Mouse (Mus musculus) heart, postnatal 14 days (tissue): Measurements from ENCODE around the gene C2cd5. TPM values are rescaled to one million over a fixed set of nuclear protein-coding genes. Genes with fewer than 3 reads are reported as not detected.
A peak's percentile ranks its signal among the peaks of the same experiment; 100 is the strongest.

ENCODE experiments used
- DNase-seq, 2 experiments: peaks; one replicate each; pipeline ENCODE4 v3.0.0; 2021 to 2022
- intact Hi-C: fragments of 180-260 bp; cut with DNase I; formaldehyde crosslinking; loops from one replicate; pipeline ENCODE4 v1.15.1; 2025
- total RNA-seq, 2 experiments: library from RNA; stranded (reverse); gene quantifications; 2 replicates each; pipeline ENCODE4 v1.2.3; 2021

The C2cd5 gene
- total RNA-seq, 2 experiments from 2014 or later = 19.2 to 20.1 TPM

- DNase-seq = no peak
- intact Hi-C loops = no loop called here
Observed at GRCm38 (mm10) chr6:143079126-143079525, 20.8 kb downstream of the C2cd5 start.

GRCm38 (mm10) chr6:143076461-143076860, 23.5 kb downstream of the C2cd5 start:
- DNase-seq = no peak
- intact Hi-C loops = no loop called here

GRCm38 (mm10) chr6:143073914-143074313, 26.0 kb downstream of the C2cd5 start:
- no peak for DNase-seq
- intact Hi-C loops = no loop called here

DNA sequence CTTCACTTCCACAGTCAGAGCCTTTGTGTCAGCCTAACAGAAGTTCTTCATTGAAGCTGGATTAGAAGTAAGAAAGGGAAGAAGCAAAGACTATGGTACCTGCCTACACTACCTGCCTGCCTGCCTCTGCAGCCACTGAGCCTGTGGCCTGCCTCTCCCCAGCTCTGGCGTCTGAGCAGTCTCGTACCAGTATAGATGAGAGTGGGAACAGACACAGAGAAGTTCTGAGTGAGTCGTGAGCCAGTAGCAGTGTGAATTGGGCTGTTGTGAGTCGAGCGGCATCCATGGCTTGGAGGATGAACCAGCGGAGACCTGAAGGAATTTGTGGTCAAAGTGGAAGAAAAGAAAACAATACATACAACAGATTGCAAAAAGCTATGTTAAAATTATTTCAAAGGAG, 26.5 kb downstream of the C2cd5 start:
- DNase-seq = no peak
- intact Hi-C loops = no loop called here

DNA sequence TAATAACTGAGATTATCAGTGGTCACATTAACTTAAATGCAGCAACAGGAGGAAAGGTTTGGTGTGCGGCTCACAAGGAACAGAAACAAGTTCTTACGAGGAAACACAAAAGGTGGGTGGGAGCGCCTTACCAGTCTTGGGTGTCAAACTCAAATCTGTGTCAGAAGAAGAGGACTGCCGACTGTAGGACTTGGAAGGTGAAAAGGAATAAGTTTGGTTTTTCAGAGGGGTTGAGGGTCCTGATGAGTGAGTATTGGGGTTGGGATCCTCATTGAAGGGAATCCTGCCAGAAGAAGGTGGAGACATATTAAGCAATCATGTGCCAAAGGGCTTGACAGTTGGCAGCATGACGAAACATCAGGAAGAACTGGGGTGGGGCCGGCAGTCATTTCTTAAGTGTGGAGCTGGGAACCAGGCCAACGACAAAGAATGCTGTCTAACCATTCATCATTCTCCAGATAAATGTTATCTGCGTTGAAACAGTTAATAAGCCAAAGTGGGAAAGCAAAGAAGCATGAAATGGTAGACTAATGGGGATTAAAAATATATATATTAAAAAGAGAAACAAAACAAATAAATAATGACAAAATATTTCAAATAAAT, 27.4 kb downstream of the C2cd5 start:
- peak in 1 of 2 experiments; percentile 18 for DNase-seq
- intact Hi-C loops = no loop called here

DNA sequence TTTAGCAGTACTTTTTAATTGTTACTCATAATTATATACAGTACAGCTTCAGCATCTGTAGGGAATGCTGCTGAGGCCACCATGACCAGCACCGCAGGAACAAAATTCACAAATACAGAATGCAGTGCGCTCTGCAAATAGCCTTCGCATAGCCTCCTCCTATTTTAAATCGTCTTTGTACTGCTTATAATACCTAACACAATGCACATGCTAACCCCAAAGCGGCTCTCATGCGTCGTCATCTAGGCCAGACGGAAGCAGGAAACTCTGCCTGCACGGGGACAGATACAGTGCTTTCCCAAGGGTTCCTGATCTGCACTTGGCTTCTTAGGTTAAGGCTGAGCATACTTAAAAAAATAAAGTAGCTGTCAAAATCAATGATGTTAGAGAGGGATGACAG, 29.2 kb downstream of the C2cd5 start:
- intact Hi-C loops = no loop called here
- DNase-seq = no peak

DNA sequence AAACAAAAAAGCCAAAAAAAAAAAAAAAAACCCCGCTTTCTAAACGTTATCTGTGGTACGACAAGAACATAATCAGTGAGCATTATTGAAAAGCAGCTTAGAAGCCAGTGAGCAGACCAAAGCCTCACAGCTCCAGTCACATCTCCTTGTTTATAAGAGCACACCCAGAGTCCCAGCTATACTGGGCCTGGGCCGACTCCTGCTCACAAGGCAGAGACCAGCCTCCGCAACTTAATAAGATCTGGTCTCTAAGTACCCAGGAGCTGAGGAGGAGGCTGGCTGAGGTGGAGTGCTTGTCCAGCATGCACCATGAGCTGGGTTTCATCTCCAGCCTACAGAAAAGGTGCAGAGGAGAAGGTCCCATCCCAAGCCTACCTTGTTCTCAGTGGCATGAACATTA, 29.9 kb downstream of the C2cd5 start:
- intact Hi-C loops = no loop called here
- no peak for DNase-seq

DNA sequence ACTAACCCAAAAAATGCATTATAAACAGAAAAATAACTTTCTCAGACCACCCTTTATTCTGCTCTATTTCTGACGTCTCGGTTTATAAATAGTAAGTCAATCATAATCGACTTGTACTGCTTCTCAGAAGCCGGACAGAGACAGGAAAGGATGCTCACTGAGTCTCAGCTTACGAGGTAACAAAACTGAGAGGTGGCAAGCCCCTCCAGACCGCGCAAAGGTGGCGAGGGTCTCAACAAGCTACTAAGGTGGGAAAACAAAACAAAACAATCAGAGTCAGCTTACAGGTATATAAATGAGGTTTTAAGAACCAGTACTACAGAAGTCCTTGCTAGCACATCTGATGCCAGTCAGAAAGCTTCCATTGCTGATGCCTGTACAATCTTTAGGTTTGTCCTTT, 30.3 kb downstream of the C2cd5 start:
- no peak for DNase-seq
- intact Hi-C loops = no loop called here

DNA sequence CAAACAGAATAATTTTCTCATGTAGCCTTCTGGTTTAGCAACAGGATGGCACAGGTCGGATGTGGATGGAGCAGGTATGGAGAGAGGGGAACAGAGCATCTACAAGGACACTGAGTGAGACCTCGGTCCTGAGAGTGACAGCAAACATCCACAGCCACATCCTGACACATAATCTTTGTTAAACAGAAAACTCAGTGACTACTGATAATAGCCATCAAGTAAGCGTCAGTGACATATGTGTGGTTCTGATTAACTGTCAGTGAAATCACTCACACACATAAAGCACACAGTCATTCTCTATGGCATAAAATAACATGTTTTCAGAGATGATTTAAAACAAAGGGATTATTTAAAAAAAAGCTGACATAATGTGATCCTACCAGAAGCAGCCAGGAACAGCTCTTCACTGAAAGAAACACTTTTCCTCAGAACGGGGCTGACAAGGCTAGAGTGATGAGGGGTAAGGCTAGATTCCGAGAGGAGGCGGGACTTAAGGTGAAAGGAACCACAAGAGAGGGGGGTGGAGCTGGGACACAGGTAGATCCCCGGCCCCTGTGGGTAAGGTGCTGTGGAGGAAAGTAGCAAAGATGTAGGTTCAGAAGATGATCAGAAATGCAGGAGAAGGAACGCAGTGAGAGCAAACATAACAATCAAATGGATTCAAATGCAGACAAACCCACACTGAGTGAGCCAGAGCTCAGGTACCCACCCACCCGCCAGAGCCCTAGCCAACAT, 31.6 kb downstream of the C2cd5 start:
- DNase-seq = no peak
- intact Hi-C loops = no loop called here

DNA sequence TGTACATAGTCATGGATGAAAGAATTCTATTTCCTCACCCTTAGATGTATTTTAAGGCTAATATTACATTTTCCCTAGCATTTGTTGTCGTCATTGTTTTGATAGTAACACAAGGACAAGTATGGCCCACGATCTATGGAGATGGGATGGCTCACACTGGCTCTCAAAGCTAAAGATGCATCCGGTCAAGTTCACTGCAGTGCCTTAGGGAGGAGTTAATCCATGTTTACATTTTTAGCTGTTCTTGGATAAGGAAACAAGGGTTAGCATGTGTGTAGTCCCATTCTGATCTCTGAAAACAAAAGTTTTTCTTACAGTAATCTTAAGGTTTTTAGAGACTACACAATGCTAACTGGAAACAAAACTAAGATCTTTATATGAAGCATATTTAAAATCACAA, 32.3 kb downstream of the C2cd5 start:
- DNase-seq = no peak
- intact Hi-C loops = no loop called here

- no peak for DNase-seq
- intact Hi-C loops = no loop called here
Observed at GRCm38 (mm10) chr6:143066859-143067258, 33.1 kb downstream of the C2cd5 start.

- intact Hi-C loops = no loop called here
- no peak for DNase-seq
Observed at GRCm38 (mm10) chr6:143064047-143064446, 35.9 kb downstream of the C2cd5 start.

DNA sequence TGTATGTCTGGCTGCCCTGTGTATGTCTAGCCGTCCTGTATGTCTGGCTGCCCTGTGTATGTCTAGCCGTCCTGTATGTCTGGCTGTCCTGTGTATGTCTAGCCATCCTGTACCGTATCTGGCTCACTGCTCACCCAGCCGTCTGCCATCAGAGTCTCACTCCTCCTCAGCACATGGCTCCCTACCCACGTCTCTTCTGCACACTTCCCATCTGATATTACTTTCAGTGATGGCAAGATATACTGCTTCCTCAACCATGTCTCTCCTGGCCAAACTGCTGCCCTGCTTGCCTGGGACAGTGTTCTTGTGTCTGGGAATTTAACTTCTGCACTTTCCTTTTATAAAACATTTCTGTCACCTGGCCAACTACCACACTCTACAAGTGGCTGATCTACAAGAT, 42.3 kb downstream of the C2cd5 start:
- intact Hi-C loops = no loop called here
- no peak for DNase-seq

DNA sequence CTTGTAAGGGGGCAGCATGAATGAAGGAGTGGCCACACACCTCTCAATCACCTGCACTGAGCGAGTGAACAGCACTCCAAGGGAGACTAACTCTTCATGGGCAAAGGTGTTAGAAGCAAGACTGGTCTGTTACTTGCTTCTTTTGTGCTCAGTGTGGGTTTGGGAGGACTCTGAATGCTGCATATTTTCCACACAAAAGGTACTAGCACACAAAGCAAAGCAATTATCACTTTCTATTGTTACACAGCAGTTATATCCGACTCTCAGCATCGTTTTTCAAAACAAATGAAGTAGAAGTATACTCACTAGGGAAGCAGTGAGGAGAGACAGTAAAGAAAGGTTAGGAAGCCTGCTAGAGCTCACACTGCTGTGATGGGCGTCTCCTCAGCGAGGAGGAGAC, 48.4 kb downstream of the C2cd5 start:
- no peak for DNase-seq
- intact Hi-C loops = no loop called here

DNA sequence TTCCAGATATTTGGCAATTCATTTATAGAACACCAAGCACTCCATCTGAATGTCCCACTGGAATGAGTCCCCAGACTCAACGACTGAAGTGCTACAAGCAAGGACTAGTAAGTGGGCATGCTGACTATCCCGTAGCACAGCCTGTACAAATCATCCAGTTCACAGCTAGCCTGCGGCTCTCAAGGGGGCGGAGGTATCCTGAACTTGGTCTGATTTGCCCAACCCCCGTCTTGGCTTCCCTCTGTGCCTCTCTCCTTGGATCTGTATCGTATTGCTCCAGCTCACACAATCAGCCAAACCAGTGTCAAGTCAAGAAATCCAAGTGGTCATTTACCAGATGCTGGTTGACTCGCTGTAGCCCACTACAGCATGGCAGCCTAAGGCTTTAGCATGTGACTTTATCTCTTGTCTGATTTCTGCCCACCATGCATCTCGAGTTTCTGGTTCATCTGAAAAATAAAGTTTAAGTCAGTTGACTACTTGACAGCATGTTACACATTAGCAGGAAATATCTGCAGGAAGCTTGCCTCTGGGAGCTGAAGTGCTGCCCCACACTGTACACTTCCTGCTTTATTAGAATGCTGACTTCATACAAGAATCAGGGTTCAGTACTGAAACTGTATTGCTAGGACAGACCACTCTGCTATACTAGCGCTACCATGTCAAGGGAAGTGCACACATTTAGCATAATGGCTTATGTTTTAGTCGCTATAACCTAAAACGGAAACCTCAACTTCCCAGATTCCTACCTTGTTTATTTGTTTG, 50.0 kb downstream of the C2cd5 start:
- DNase-seq = peak in 1 of 2 experiments; percentile 9

DNA sequence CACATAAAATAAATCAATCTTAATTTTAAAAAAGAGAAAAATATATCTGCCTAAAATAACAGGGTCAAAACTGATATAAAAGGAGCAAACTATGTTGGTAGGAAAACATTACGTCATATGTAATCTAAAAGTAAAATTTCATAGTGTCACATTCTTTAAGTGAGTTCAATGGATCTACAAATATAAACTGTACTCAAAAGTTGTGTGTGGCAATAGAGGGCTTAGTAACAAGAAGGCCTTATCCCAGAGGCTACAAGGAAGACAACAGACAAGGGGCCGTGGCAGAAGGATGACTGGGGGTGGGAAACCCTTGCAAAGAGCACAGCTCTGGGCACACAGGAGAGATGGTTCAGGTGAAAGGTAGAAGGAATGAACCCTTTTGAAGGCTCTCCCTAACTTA, 50.8 kb downstream of the C2cd5 start:
- intact Hi-C loops = no loop called here
- DNase-seq = no peak

More for the DNA sequence above, 50.0 kb downstream of the C2cd5 start:
- intact Hi-C loops = no loop called here

DNA sequence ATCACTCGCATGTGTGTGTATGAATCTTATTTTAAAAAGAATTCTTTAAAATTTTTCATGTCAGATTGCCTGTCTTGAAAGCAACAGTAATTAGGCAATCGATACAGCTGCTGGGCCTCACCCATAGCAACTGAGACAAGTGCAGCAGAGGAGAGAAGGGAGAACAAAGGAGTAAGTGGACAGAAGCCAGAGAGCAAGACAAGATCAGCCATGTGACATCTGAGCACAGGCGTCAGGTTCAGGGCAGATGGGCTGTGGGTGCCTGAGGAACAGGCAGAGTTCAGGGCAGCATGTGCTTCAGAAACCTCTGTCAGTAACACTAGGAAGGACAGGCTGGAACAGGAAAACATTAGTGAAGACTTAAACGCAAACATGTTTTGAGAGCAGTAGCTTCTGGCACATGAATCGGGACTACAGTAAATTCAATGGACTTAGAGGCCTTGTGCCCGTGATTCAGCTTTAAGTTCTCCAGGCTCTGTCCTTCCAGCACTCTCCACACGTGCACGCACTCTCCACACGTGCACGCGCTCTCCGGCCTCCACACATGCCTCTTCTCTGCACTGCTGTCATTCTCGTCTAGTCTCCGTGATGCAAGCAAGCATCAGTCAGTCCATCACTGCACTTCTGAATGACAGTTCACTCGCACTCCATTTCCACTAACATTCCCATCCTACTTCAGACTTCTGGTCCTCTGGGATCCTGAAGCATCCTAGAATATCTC, 52.2 kb downstream of the C2cd5 start:
- intact Hi-C loops = no loop called here
- no peak for DNase-seq

- intact Hi-C loops = no loop called here
- DNase-seq = no peak
Observed at GRCm38 (mm10) chr6:143041578-143041977, 58.4 kb downstream of the C2cd5 start.

- intact Hi-C loops = loop anchor here (1.0 kb wide), 1 partner anchor 140 kb away; no protein-coding TSS in a partner anchor
- peak in 1 of 2 experiments; percentile 14 for DNase-seq
Observed at GRCm38 (mm10) chr6:143035261-143035660, 64.7 kb downstream of the C2cd5 start.

DNA sequence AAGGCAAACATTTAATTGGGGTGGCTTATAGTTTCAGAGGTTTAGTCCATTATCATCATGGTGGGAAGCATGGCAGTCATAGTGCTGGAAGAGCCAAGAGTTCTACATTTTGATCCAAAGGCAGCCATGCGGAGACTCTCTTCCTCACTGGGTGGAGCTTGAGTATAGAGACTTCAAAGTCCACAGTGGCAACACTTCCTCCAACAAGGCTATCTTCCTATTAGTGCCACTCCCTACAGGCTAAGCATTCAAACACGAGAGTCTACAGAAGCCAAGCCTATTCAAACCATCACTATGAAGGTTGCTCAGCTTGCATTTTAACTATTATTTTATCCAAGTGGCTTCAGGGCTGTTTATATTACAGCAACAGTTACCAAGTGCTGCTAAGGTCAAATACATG, 65.4 kb downstream of the C2cd5 start:
- no peak for DNase-seq
- intact Hi-C loops = no loop called here

DNA sequence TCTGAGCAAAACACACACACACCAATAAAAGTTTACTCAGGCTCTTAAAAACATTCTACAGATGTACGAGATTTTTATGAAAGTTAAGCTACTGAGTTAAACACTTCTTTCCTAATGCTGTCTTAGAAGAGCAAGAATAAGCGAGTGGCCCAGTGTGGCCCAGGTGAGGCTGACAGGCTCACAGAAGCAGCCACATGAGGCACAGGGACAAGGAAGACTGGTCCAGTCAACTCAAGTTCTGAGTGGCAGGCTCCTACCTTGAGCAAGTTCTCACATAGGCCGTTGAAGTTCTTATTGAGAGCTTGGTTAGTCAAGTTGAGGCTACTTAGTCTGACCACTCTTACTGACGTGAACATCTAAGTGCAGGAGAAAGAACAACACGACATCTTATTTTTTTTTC, 69.4 kb downstream of the C2cd5 start:
- intact Hi-C loops = no loop called here
- DNase-seq = no peak
